Mouse (Mus musculus) ES-E14 (cell line): ENCODE data around the gene Grip1. TPM values are rescaled to one million over a fixed set of nuclear protein-coding genes. Genes with fewer than 3 reads are reported as not detected.

Experiments used
- DNase-seq: peaks from one replicate; pipeline ENCODE4 v3.0.0-alpha.2; 2013; ENCODE audit warnings: low read depth, low spot score
- H3K27ac ChIP-seq: 2 replicates; pipeline ENCODE4 v1.5.1; 2012; ENCODE audit warnings: low read depth, mild to moderate bottlenecking, low read length, moderate library complexity, mixed read lengths; ENCODE audit not compliant: poor library complexity, insufficient read depth, severe bottlenecking
- H3K36me3 ChIP-seq: 2 replicates; pipeline ENCODE4 v1.6.1; 2012; ENCODE audit warnings: mild to moderate bottlenecking, low read length, moderate library complexity, mixed read lengths; ENCODE audit not compliant: control insufficient read depth, poor library complexity, insufficient read depth, severe bottlenecking
- H3K4me1 ChIP-seq, 2 experiments: fragments of 150-350 bp in 1 of 2; sonication (generic) in 1 of 2; 2 replicates each; pipeline ENCODE4 v1.6.1; 2012; ENCODE audit warnings: low read length in 2 of 2, mild to moderate bottlenecking in 1 of 2, mixed read lengths in 1 of 2; ENCODE audit not compliant: control insufficient read depth in 2 of 2, insufficient read depth in 2 of 2, poor library complexity in 1 of 2
- H3K4me3 ChIP-seq, 2 experiments: fragments of 150-350 bp in 1 of 2; sonication (generic) in 1 of 2; 2 replicates each; pipeline ENCODE4 v1.5.1; 2012; ENCODE audit warnings: low read length in 2 of 2, low read depth in 1 of 2, mild to moderate bottlenecking in 1 of 2, mixed read lengths in 1 of 2; ENCODE audit not compliant: insufficient read depth in 1 of 2, poor library complexity in 1 of 2, severe bottlenecking in 1 of 2
- H3K9ac ChIP-seq: 2 replicates; pipeline ENCODE4 v1.6.1; 2012; ENCODE audit warnings: low read depth, mild to moderate bottlenecking, low read length, mixed read lengths; ENCODE audit not compliant: poor library complexity, insufficient read depth, severe bottlenecking
- H3K9me3 ChIP-seq: fragments of 150-350 bp; sonication (generic); 2 replicates; pipeline ENCODE4 v1.6.1; 2012; ENCODE audit warnings: low read depth, mild to moderate bottlenecking, low read length; ENCODE audit not compliant: control insufficient read depth, insufficient read depth
- CHD2 ChIP-seq: IDR thresholded peaks from 2 replicates; pipeline ENCODE4 v1.6.1; 2014; ENCODE audit warnings: mild to moderate bottlenecking, low read depth, low read length, inconsistent platforms
- HCFC1 ChIP-seq: IDR thresholded peaks from 2 replicates; pipeline ENCODE4 v1.6.1; 2012; ENCODE audit warnings: low read length, inconsistent platforms, borderline replicate concordance; ENCODE audit not compliant: insufficient read depth
- MAFK ChIP-seq: IDR thresholded peaks from 2 replicates; pipeline ENCODE4 v1.6.1; 2014; ENCODE audit warnings: mild to moderate bottlenecking, low read depth, low read length, inconsistent platforms; ENCODE audit not compliant: insufficient read depth
- ZC3H11A ChIP-seq: IDR thresholded peaks from 2 replicates; pipeline ENCODE4 v1.6.1; 2012; ENCODE audit warnings: low read depth, mild to moderate bottlenecking, inconsistent platforms, low read length, borderline replicate concordance
- ZNF384 ChIP-seq: IDR thresholded peaks from 2 replicates; pipeline ENCODE4 v1.6.1; 2012; ENCODE audit warnings: low read depth, low read length, inconsistent platforms
- in situ Hi-C, 2 experiments: fragments of 600-800 bp; cut with MboI; formaldehyde crosslinking; loops; one replicate each; pipeline ENCODE4 v1.15.1; 2025; ENCODE audit warnings: low sequenced_read_pairs in 2 of 2, inconsistent platforms in 1 of 2; ENCODE audit not compliant: unreplicated experiment in 2 of 2
- total RNA-seq: library from RNA; depleted of rRNA; stranded (reverse); fragments of 300-350 nt; gene quantifications from 2 replicates; pipeline ENCODE4 v1.2.3, GENCODE M21; 2012

Grip1 gene
- total RNA-seq, 1 experiment: 4.2 TPM

DNA sequence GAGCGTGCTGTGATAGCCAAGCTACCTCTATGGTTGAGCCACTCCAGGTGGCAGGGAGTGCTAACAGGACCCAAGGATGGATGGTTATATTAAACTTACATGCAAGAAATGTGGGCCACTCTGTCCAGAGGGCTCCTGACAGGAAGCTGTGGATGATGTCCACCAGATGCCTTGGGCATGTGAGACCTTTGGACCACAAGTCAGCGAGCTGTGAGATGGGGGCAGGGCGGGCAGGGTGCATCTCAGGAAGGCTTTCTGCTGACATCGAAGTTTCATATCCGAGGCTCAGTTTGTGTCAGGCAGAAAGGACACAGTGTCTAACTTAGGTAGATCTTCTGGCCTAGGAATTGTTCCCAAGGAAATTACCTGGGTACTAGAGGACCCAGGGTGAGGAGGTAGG is 362.4 kb downstream of the Grip1 start:
- no peak overlapping the region for H3K4me3 ChIP-seq
- TF ChIP-seq ZC3H11A: no peak
- no peak for TF ChIP-seq ZNF384
- TF ChIP-seq CHD2: no peak
- no peak for TF ChIP-seq HCFC1
- no peak for TF ChIP-seq MAFK
- no peak for DNase-seq
- H3K4me1 ChIP-seq: no peaks in the 10 kb centered on the region
- H3K9ac ChIP-seq: no peak overlapping the region
- H3K27ac ChIP-seq: no peak overlapping the region
- in situ Hi-C loops: no loop called here
- no peaks in the 10 kb centered on the region for H3K36me3 ChIP-seq
- no peaks in the 10 kb centered on the region for H3K9me3 ChIP-seq

DNA sequence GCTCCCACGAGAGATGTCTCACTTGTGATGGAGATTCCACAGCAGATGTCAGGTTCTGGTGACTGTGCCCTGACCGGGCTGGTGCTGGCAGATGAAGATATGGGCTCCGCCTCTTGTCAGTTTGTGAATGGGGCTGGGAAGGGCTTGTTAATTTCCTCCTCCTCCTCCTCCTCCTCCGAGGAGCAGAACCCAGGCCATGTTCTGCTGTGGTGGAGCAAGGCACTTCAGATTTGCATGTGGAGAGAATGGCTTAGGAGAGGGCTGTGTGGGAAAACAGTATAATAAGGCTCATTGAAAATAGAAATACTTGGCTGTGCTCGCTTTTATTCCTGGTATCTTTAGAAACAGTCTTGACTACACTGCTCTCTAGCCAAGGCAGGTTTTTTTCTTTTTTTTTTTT is 364.8 kb downstream of the Grip1 start:
- no peak for DNase-seq
- Histone ChIP-seq H3K9ac (no peak overlapping the region), H3K36me3 (no peaks in the 10 kb centered on the region), H3K4me3 (no peak overlapping the region), H3K27ac (no peak overlapping the region), H3K4me1 (no peaks in the 10 kb centered on the region), H3K9me3 (no peaks in the 10 kb centered on the region)
- in situ Hi-C loops: no loop called here
- no peak for TF ChIP-seq CHD2
- no peak for TF ChIP-seq HCFC1
- no peak for TF ChIP-seq MAFK
- no peak for TF ChIP-seq ZNF384

DNA sequence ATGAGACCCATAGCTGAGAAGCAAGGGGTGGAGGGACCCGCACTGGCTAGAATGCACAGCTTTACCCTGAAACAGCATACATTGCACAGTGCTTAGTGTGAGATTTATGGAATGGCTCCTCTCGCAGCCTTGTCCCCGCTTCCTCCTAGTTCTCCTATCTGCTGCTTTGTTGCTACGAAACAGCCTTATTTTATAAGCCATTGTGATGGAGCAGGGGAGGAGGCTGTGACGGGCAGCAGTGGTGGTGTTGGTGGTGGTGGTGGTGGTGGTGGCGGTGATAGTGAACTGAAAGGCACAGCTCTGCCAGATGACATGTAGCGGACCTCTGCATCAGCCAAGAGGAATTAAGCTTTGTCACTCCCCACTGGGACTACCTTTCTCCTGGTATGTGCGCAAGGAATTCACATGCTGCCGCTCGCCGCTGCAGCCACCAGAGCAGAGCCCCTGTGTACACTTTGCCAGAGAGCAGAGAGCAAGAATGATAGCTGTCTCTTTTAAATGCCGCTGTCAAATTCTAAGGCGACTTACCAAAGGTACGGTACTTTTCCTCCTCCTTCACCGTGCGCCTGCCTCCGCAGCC is 365.6 kb downstream of the Grip1 start:
- no peak for DNase-seq
- no peaks in the 10 kb centered on the region for H3K36me3 ChIP-seq
- no peak overlapping the region for H3K4me3 ChIP-seq
- H3K9me3 ChIP-seq: no peaks in the 10 kb centered on the region
- TF ChIP-seq HCFC1 (no peak), MAFK (no peak), ZC3H11A (no peak), CHD2 (no peak), ZNF384 (no peak)
- no peak overlapping the region for H3K27ac ChIP-seq
- in situ Hi-C loops: no loop called here
- no peaks in the 10 kb centered on the region for H3K4me1 ChIP-seq
- H3K9ac ChIP-seq: no peak overlapping the region

DNA sequence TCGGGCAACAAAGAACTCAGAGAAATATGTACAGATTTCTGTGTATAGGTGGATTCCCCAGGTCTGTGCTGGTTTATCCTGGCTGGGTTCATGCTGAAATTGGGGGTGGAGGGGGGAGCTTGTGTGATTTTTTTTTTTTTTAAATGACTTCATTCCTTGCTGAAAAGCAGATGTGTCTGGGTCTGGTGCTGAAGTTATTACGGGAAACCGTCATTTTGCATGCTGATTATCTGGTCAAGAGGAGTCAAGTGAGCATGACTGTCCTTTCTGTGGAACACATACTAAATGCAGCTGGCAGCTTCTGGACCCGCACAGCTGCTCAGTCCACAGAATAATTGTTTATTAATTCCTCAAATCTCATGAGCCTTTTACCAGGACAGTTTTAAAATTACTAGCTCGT is 366.1 kb downstream of the Grip1 start:
- in situ Hi-C loops: no loop called here
- no peak for TF ChIP-seq HCFC1
- Histone ChIP-seq H3K36me3 (no peaks in the 10 kb centered on the region), H3K4me1 (no peaks in the 10 kb centered on the region), H3K9me3 (no peaks in the 10 kb centered on the region), H3K4me3 (no peak overlapping the region), H3K27ac (no peak overlapping the region), H3K9ac (no peak overlapping the region)
- no peak for DNase-seq

DNA sequence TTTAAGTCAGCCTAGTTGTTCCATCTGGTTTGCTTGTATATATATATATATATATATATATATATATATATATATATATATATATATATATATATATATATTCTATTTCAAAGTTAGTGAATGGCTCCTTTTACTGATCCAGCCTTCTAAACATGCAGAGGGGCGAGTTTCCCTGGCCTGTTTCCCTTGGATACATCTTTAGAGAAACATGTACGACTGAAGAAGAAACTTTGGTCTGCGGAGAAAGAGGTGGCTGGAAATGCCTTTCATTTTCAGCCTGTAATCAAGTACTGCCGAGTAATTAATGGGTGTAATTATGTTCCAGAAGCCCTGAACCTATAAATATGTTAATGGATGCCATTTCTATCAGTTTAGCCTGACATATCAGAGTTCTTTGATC is 366.8 kb downstream of the Grip1 start:
- Histone ChIP-seq H3K4me3 (no peak overlapping the region), H3K9ac (no peak overlapping the region), H3K27ac (no peak overlapping the region), H3K4me1 (no peaks in the 10 kb centered on the region), H3K36me3 (no peaks in the 10 kb centered on the region), H3K9me3 (no peaks in the 10 kb centered on the region)
- no peak for DNase-seq
- in situ Hi-C loops: no loop called here
- TF ChIP-seq ZC3H11A: no peak
- TF ChIP-seq MAFK: no peak
- no peak for TF ChIP-seq HCFC1
- no peak for TF ChIP-seq CHD2
- no peak for TF ChIP-seq ZNF384
